Mouse (Mus musculus) T-helper 17 cell (primary cell): ENCODE measurements around the gene Rbbp6.

Experiments used
- in situ Hi-C, 2 experiments: fragments of 300-600 bp; cut with MboI, MseI; formaldehyde crosslinking; loops; 1 replicate in 1 of 2; 2 replicates in 1 of 2; pipeline ENCODE4 v1.15.1; 2025; ENCODE audit warnings: high pct_unique_total_duplicates in 2 of 2

The Rbbp6 gene

GRCm38 (mm10) chr7:122970119-122970781 is 4.8 kb downstream of the Rbbp6 start:
- in situ Hi-C loops = no loop called here

GRCm38 (mm10) chr7:122970864-122971420 is 5.5 kb downstream of the Rbbp6 start:
- in situ Hi-C loops = no loop called here

GRCm38 (mm10) chr7:122972006-122972689 is 6.7 kb downstream of the Rbbp6 start:
- in situ Hi-C loops = no loop called here

- in situ Hi-C loops = loop anchor here (5.0 to 25.0 kb wide), 2 partner anchors 37 to 892 kb away; no protein-coding TSS in a partner anchor
These were observed 14.0 kb downstream of the Rbbp6 start for GRCm38 (mm10) chr7:122979514-122979913.

- in situ Hi-C loops = loop anchor here in 1 of 2 experiments (25.0 kb wide), 1 partner anchor 911 kb away; no protein-coding TSS in a partner anchor
These were observed 32.7 kb downstream of the Rbbp6 start for GRCm38 (mm10) chr7:122998189-122998588.

GRCm38 (mm10) chr7:122999871-123000396 is 34.4 kb downstream of the Rbbp6 start:
- in situ Hi-C loops = loop anchor here in 1 of 2 experiments (25.0 kb wide), 1 partner anchor 913 kb away; no protein-coding TSS in a partner anchor

GRCm38 (mm10) chr7:123000796-123001195 is 35.3 kb downstream of the Rbbp6 start:
- in situ Hi-C loops = no loop called here

GRCm38 (mm10) chr7:123001341-123002027 is 36.0 kb downstream of the Rbbp6 start:
- in situ Hi-C loops = no loop called here

- in situ Hi-C loops = no loop called here
These were observed 36.5 kb downstream of the Rbbp6 start for GRCm38 (mm10) chr7:123002028-123002410.

GRCm38 (mm10) chr7:123003207-123003606 is 37.7 kb downstream of the Rbbp6 start:
- in situ Hi-C loops = no loop called here

- in situ Hi-C loops = no loop called here
These were observed 39.0 kb downstream of the Rbbp6 start for GRCm38 (mm10) chr7:123004442-123004841.

GRCm38 (mm10) chr7:123006251-123006650 is 40.8 kb downstream of the Rbbp6 start:
- in situ Hi-C loops = no loop called here

- in situ Hi-C loops = no loop called here
These were observed 42.3 kb downstream of the Rbbp6 start for GRCm38 (mm10) chr7:123007743-123008142.

- in situ Hi-C loops = loop anchor here in 1 of 2 experiments (5.0 kb wide), 1 partner anchor 454 kb away; no protein-coding TSS in a partner anchor
These were observed 48.0 kb downstream of the Rbbp6 start for GRCm38 (mm10) chr7:123013466-123013865.

- in situ Hi-C loops = loop anchor here in 1 of 2 experiments (5.0 kb wide), 1 partner anchor 453 kb away; no protein-coding TSS in a partner anchor
These were observed 49.2 kb downstream of the Rbbp6 start for GRCm38 (mm10) chr7:123014729-123015128.

- in situ Hi-C loops = no loop called here
These were observed 52.1 kb downstream of the Rbbp6 start for GRCm38 (mm10) chr7:123017627-123018026.

GRCm38 (mm10) chr7:123025123-123025522 is 59.6 kb downstream of the Rbbp6 start:
- in situ Hi-C loops = loop anchor here in 1 of 2 experiments (10.0 kb wide), 1 partner anchor 440 kb away; the partner anchor contains the start of gene Aqp8

GRCm38 (mm10) chr7:123030295-123030694 is 64.8 kb downstream of the Rbbp6 start:
- in situ Hi-C loops = no loop called here

- in situ Hi-C loops = no loop called here
These were observed 65.3 kb downstream of the Rbbp6 start for GRCm38 (mm10) chr7:123030709-123031181.

GRCm38 (mm10) chr7:123031211-123031743 is 65.8 kb downstream of the Rbbp6 start:
- in situ Hi-C loops = no loop called here

- in situ Hi-C loops = loop anchor here in 1 of 2 experiments (5.0 kb wide), 1 partner anchor 97 kb away; no protein-coding TSS in a partner anchor
These were observed 69.8 kb downstream of the Rbbp6 start for GRCm38 (mm10) chr7:123035314-123035713.
